8 mouse cellular contexts compared by ENCODE assay signal in the genomic region with DNA sequence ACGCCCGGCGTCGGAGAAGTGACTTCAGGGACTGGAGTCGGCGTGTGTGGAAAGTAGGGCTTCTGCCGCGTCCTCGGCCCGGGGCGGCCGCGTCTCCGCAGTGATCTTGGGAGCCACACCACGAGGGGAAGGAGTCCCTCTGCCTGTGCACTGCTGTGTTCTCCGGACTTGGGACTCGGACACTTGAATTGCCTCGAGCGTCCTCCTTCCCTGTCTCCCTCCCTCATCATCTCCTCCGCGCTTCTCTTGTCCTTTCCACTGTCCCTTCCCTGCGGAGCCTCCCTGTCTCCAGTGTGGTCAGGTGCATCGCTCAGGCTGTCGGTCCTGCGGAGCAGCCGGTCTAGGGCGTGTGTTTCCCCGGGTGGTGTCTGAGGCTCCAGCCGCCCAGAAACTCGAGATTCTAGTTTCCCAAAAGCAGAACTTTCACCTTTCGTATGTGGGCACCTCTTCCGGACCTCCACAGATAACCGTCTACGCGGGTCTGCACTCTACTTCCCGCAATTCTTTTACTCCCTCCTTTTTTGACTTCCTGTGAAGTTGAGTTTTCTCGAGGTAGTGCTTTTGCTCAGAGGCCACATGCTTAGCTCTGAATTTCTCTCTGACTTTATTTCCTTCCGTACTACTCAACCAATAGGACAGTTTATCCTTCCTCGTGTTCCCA. TPM values are rescaled to one million over a fixed set of nuclear protein-coding genes. Genes with fewer than 3 reads are reported as not detected.
DNase-seq lines count a peak whose midpoint lies in the region; ATAC-seq and TF ChIP-seq lines count a peak whose summit lies in the region.

No protein-coding gene starts in this region.

- no peak for TF ChIP-seq CTCF in testis, adult 2 months (IDR thresholded peaks at IDR 0.05; ENCODE audit: control insufficient read depth, insufficient read depth, insufficient replicate concordance, low read depth, low read length)

- no peaks in the 10 kb centered on the region for H3K9me3 ChIP-seq in heart, embryonic 14.5 days (ENCODE audit: control insufficient read depth, low read length)
- H3K9me3 ChIP-seq in liver, embryonic 11.5 days (ENCODE audit: control insufficient read depth, low read length), result no peaks in the 10 kb centered on the region

- H3K27me3 ChIP-seq in testis, adult 2 months (ENCODE audit: control insufficient read depth, insufficient read depth, low read length), result no peaks in the 10 kb centered on the region
- H3K27me3 ChIP-seq in heart, embryonic 14.5 days (ENCODE audit: control insufficient read depth, insufficient read depth, low read length), result no peaks in the 10 kb centered on the region
- H3K27me3 ChIP-seq in liver, embryonic 11.5 days (replicated peaks; ENCODE audit: control insufficient read depth, insufficient read depth, low read length), result no peaks in the 10 kb centered on the region

- peak; percentile 22 for DNase-seq in adrenal gland, postnatal 25 days
- no peak for DNase-seq in adrenal gland, postnatal 36 days
- no peak for DNase-seq in testis, postnatal 14 days (ENCODE audit: low spot score)
- no peak for DNase-seq in liver, embryonic 11.5 days (ENCODE audit: low spot score)
- DNase-seq in skeletal muscle tissue, adult 2 months (ENCODE audit: low read depth, low spot score), result peak; percentile 10
- DNase-seq in natural killer cell, adult 2 months (ENCODE audit: low spot score in 2 of 2), result no peak

- H3K36me3 ChIP-seq in testis, adult 2 months (ENCODE audit: control insufficient read depth, insufficient read depth, low read length), result no peaks in the 10 kb centered on the region
- peaks cover 11% of the 10 kb centered on the region; the same call in 1 of the 2 replicates for H3K36me3 ChIP-seq in heart, embryonic 14.5 days (ENCODE audit: control insufficient read depth, insufficient read depth, low read length)
- no peaks in the 10 kb centered on the region for H3K36me3 ChIP-seq in liver, embryonic 11.5 days (ENCODE audit: control insufficient read depth, insufficient read depth, low read length)

- H3K4me1 ChIP-seq in testis, adult 2 months (ENCODE audit: control insufficient read depth, insufficient read depth, low read length), result no peaks in the 10 kb centered on the region; the same call in 1 of the 2 replicates
- peaks cover 3 to 24% of the 10 kb centered on the region in 2 experiments; a peak in 2 of 4 replicates for H3K4me1 ChIP-seq in heart, embryonic 14.5 days (ENCODE audit: control insufficient read depth in 2 of 2, insufficient read depth in 2 of 2, low read length in 2 of 2)
- peaks cover 12% of the 10 kb centered on the region for H3K4me1 ChIP-seq in liver, embryonic 11.5 days (replicated peaks; ENCODE audit: control insufficient read depth, insufficient read depth, low read length)

- ATAC-seq in heart, embryonic 14.5 days (ENCODE audit: insufficient number of reproducible peaks, insufficient read depth, low FRiP score, low read depth), result peak; percentile 29
- peak; percentile 43 for ATAC-seq in liver, embryonic 11.5 days (replicated peaks; ENCODE audit: low FRiP score)

- peak overlapping the region; percentile 83 for H3K4me3 ChIP-seq in testis, adult 2 months (ENCODE audit: control insufficient read depth, low read depth, low read length)
- H3K4me3 ChIP-seq in heart, embryonic 14.5 days (ENCODE audit: control insufficient read depth in 1 of 2, insufficient read depth in 1 of 2, low read depth in 1 of 2, low read length in 2 of 2), result peak overlapping the region; percentile 73 to 74
- H3K4me3 ChIP-seq in liver, embryonic 11.5 days (ENCODE audit: low read depth, low read length), result peak overlapping the region; percentile 94

- no peak for TF ChIP-seq POLR2A in testis, adult 2 months (IDR thresholded peaks at IDR 0.05; ENCODE audit: control insufficient read depth, low read depth, low read length)

- H3K27ac ChIP-seq in testis, adult 2 months (ENCODE audit: control insufficient read depth, insufficient read depth, low read depth, low read length), result peak overlapping the region; percentile 24
- H3K27ac ChIP-seq in heart, embryonic 14.5 days (replicated peaks in 1 of 2; ENCODE audit: control insufficient read depth in 1 of 2, insufficient read depth in 1 of 2, low read depth in 2 of 2, low read length in 2 of 2), result peak overlapping the region; percentile 26 to 71; a peak in 3 of 4 replicates
- H3K27ac ChIP-seq in liver, embryonic 11.5 days (ENCODE audit: low read depth, low read length), result peak overlapping the region; percentile 75

- H3K9ac ChIP-seq in heart, embryonic 14.5 days (ENCODE audit: low read length), result peak overlapping the region; percentile 89
- H3K9ac ChIP-seq in liver, embryonic 11.5 days (ENCODE audit: low read depth, low read length), result peak overlapping the region; percentile 92

- H3K4me2 ChIP-seq in heart, embryonic 14.5 days (ENCODE audit: low read length), result peak overlapping the region; percentile 72
- peak overlapping the region; percentile 95 for H3K4me2 ChIP-seq in liver, embryonic 11.5 days

- WGBS in heart, embryonic 14.5 days, result under 1% methylated on average over 38 of the region's 39 CpGs
- WGBS in liver, embryonic 11.5 days, result under 1% methylated on average over 39 of the region's 39 CpGs

RNA-seq across cellular contexts. Expression of a gene that starts 0.6 kb away (rescaled TPM):
- 24.5 and 34.8 TPM in 2 replicates for total RNA-seq in adrenal gland, postnatal 25 days (2021)
- 10 to 100 TPM; 24.5 to 28.8 TPM for total RNA-seq in adrenal gland, postnatal 36 days (2021)
- 15.0 and 15.5 TPM in 2 replicates for polyA plus RNA-seq in testis, adult 2 months (2012; rRNA removed)
- polyA plus RNA-seq in heart, embryonic 14.5 days (2014; fragmentation: Nextera tagmentation; extraction: Ambion mirVana), result 44.7 and 45.8 TPM in 2 replicates
- polyA plus RNA-seq in liver, embryonic 11.5 days (2014; fragmentation: Nextera tagmentation; extraction: Ambion mirVana), result 141 and 150 TPM in 2 replicates

RNA-seq across cellular contexts. Expression of a gene that starts 0.8 kb away (rescaled TPM):
- 13.2 and 14.6 TPM in 2 replicates for total RNA-seq in adrenal gland, postnatal 25 days (2021)
- total RNA-seq in adrenal gland, postnatal 36 days (2021), result 10 to 100 TPM; 15.1 to 17.9 TPM
- 0.35 and 0.41 TPM in 2 replicates for polyA plus RNA-seq in testis, adult 2 months (2012; rRNA removed)
- 14.5 and 16.3 TPM in 2 replicates for polyA plus RNA-seq in heart, embryonic 14.5 days (2014; fragmentation: Nextera tagmentation; extraction: Ambion mirVana)
- polyA plus RNA-seq in liver, embryonic 11.5 days (2014; fragmentation: Nextera tagmentation; extraction: Ambion mirVana), result 7.7 and 8.4 TPM in 2 replicates

Comparison
In these comparisons a context has a peak if more than half of its experiments do, and no peak if none do; other contexts are left out.
1. DNase-seq: peak in adrenal gland, postnatal 25 days (single experiment) and skeletal muscle tissue, adult 2 months (single experiment); none in adrenal gland, postnatal 36 days (0 of 2), testis, postnatal 14 days (single experiment), liver, embryonic 11.5 days (single experiment) and natural killer cell, adult 2 months (0 of 2).
2. H3K27ac ChIP-seq: peak in every context shown above with its lines; median percentile 75 in liver, embryonic 11.5 days; 48 in heart, embryonic 14.5 days; 24 in testis, adult 2 months.
3. Peak in every context shown above with its lines, with median percentiles within 50 percentile points of each other: H3K4me3 ChIP-seq.